Mouse (Mus musculus): ENCODE measurements around the gene Spta1. TPM values are rescaled to one million over a fixed set of nuclear protein-coding genes. Genes with fewer than 3 reads are reported as not detected.

Gene Spta1
- polyA plus RNA-seq, 1 experiment from 2014 or later: 0.38 TPM

GRCm38 (mm10) chr1:174171537-174171936 lies 1.0 kb upstream of the Spta1 start:
- no peak overlapping the region for H3K27ac ChIP-seq
- WGBS: 45% methylated on average over 2 of the region's 2 CpGs
- ATAC-seq (ENCODE audit: insufficient number of reproducible peaks, insufficient read depth, low FRiP score, low TSS enrichment, low read depth): no peak
- H3K4me2 ChIP-seq: no peak overlapping the region
- H3K4me1 ChIP-seq: no peaks in the 10 kb centered on the region
- no peaks in the 10 kb centered on the region for H3K27me3 ChIP-seq
- no peak overlapping the region for H3K9ac ChIP-seq
- H3K36me3 ChIP-seq: no peaks in the 10 kb centered on the region
- H3K4me3 ChIP-seq: no peak overlapping the region
- no peaks in the 10 kb centered on the region for H3K9me3 ChIP-seq

GRCm38 (mm10) chr1:174204699-174205098 lies 32.1 kb downstream of the Spta1 start:
- WGBS: 69% methylated on average over 7 of the region's 7 CpGs
- no peaks in the 10 kb centered on the region for H3K4me1 ChIP-seq

GRCm38 (mm10) chr1:174212286-174212685 lies 39.7 kb downstream of the Spta1 start:
- Histone ChIP-seq H3K27me3 (no peaks in the 10 kb centered on the region), H3K4me3 (no peak overlapping the region), H3K9me3 (no peaks in the 10 kb centered on the region), H3K27ac (no peak overlapping the region), H3K4me2 (no peak overlapping the region), H3K4me1 (no peaks in the 10 kb centered on the region), H3K36me3 (no peaks in the 10 kb centered on the region), H3K9ac (no peak overlapping the region)
- WGBS: 85% methylated on average over 5 of the region's 5 CpGs
- no peak for ATAC-seq (ENCODE audit: insufficient number of reproducible peaks, insufficient read depth, low FRiP score, low TSS enrichment, low read depth)

More at GRCm38 (mm10) chr1:174204699-174205098, 32.1 kb downstream of the Spta1 start:
- Histone ChIP-seq H3K4me3 (no peak overlapping the region), H3K27ac (no peak overlapping the region), H3K27me3 (no peaks in the 10 kb centered on the region), H3K36me3 (no peaks in the 10 kb centered on the region), H3K9me3 (no peaks in the 10 kb centered on the region), H3K4me2 (no peak overlapping the region), H3K9ac (no peak overlapping the region)
- no peak for ATAC-seq (ENCODE audit: insufficient number of reproducible peaks, insufficient read depth, low FRiP score, low TSS enrichment, low read depth)

GRCm38 (mm10) chr1:174215270-174216038 lies 42.9 kb downstream of the Spta1 start:
- 56% methylated on average over 8 of the region's 8 CpGs for WGBS
- no peak overlapping the region for H3K4me3 ChIP-seq
- H3K27ac ChIP-seq: no peak overlapping the region
- no peak for ATAC-seq (ENCODE audit: insufficient number of reproducible peaks, insufficient read depth, low FRiP score, low TSS enrichment, low read depth)
- no peak overlapping the region for H3K4me2 ChIP-seq
- no peaks in the 10 kb centered on the region for H3K4me1 ChIP-seq
- H3K9me3 ChIP-seq: no peaks in the 10 kb centered on the region
- H3K9ac ChIP-seq: no peak overlapping the region
- no peaks in the 10 kb centered on the region for H3K27me3 ChIP-seq
- no peaks in the 10 kb centered on the region for H3K36me3 ChIP-seq

DNA sequence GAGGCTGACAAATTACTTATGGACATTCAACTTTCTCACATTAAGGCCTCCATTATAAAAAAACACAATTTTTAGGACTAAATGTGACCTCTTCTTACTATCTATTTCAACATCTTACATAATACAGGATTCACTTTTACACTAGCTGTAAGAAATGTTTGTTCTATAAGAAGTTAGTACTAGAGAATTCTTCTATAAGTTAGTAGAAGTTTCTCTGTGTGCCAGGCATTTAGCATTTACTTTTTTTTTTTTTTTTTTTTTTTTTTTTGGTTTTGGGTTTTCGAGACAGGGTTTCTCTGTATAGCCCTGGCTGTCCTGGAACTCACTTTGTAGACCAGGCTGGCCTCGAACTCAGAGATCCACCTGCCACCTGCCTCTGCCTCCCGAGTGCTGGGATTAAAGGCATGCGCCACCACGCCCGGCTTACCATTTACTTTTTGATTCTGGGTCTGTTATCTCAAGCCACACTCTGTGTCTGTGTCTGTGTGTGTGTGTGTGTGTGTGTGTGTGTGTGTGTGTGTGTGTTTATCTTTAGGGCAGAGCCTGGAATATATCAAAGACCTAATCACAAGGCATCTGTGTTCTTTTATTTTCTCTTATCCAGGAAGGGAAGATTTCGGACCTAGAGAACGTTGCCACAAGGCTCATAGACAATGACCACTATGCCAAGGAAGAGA lies 44.1 kb downstream of the Spta1 start:
- 81% methylated on average over 8 of the region's 8 CpGs for WGBS
- no peaks in the 10 kb centered on the region for H3K27me3 ChIP-seq
- H3K4me3 ChIP-seq: no peak overlapping the region
- H3K27ac ChIP-seq: no peak overlapping the region
- no peaks in the 10 kb centered on the region for H3K4me1 ChIP-seq
- H3K9ac ChIP-seq: no peak overlapping the region
- no peak for ATAC-seq (ENCODE audit: insufficient number of reproducible peaks, insufficient read depth, low FRiP score, low TSS enrichment, low read depth)
- H3K4me2 ChIP-seq: no peak overlapping the region
- H3K36me3 ChIP-seq: no peaks in the 10 kb centered on the region
- no peaks in the 10 kb centered on the region for H3K9me3 ChIP-seq

- Histone ChIP-seq H3K27ac (no peak overlapping the region), H3K9me3 (no peaks in the 10 kb centered on the region), H3K4me1 (no peaks in the 10 kb centered on the region), H3K4me3 (no peak overlapping the region), H3K27me3 (no peaks in the 10 kb centered on the region), H3K36me3 (no peaks in the 10 kb centered on the region), H3K9ac (no peak overlapping the region), H3K4me2 (no peak overlapping the region)
- 85% methylated on average over 4 of the region's 4 CpGs for WGBS
- ATAC-seq (ENCODE audit: insufficient number of reproducible peaks, insufficient read depth, low FRiP score, low TSS enrichment, low read depth): no peak
Observed at GRCm38 (mm10) chr1:174239916-174240315, 67.3 kb downstream of the Spta1 start.

- H3K4me1 ChIP-seq: no peaks in the 10 kb centered on the region
- WGBS: 83% methylated on average over 2 of the region's 2 CpGs
- no peak overlapping the region for H3K27ac ChIP-seq
- no peak overlapping the region for H3K4me2 ChIP-seq
- no peak overlapping the region for H3K4me3 ChIP-seq
- no peaks in the 10 kb centered on the region for H3K9me3 ChIP-seq
- H3K9ac ChIP-seq: no peak overlapping the region
- no peaks in the 10 kb centered on the region for H3K36me3 ChIP-seq
- H3K27me3 ChIP-seq: no peaks in the 10 kb centered on the region
- ATAC-seq (ENCODE audit: insufficient number of reproducible peaks, insufficient read depth, low FRiP score, low TSS enrichment, low read depth): no peak
Observed at GRCm38 (mm10) chr1:174244621-174245020, 72.0 kb downstream of the Spta1 start.

- no peaks in the 10 kb centered on the region for H3K9me3 ChIP-seq
- H3K36me3 ChIP-seq: no peaks in the 10 kb centered on the region
- no peaks in the 10 kb centered on the region for H3K27me3 ChIP-seq
- H3K4me1 ChIP-seq: no peaks in the 10 kb centered on the region
- no peak for ATAC-seq (ENCODE audit: insufficient number of reproducible peaks, insufficient read depth, low FRiP score, low TSS enrichment, low read depth)
- WGBS: 85% methylated on average over 1 of the region's 1 CpGs
- H3K4me3 ChIP-seq: no peak overlapping the region
- H3K4me2 ChIP-seq: no peak overlapping the region
- no peak overlapping the region for H3K9ac ChIP-seq
- no peak overlapping the region for H3K27ac ChIP-seq
Observed at GRCm38 (mm10) chr1:174246080-174246479, 73.5 kb downstream of the Spta1 start.

- H3K27ac ChIP-seq: no peak overlapping the region
- H3K27me3 ChIP-seq: no peaks in the 10 kb centered on the region
- ATAC-seq (ENCODE audit: insufficient number of reproducible peaks, insufficient read depth, low FRiP score, low TSS enrichment, low read depth): no peak
- H3K36me3 ChIP-seq: no peaks in the 10 kb centered on the region
- H3K4me1 ChIP-seq: no peaks in the 10 kb centered on the region
- no peak overlapping the region for H3K4me2 ChIP-seq
- no peak overlapping the region for H3K9ac ChIP-seq
- H3K4me3 ChIP-seq: no peak overlapping the region
- H3K9me3 ChIP-seq: no peaks in the 10 kb centered on the region
- WGBS: 88% methylated on average over 6 of the region's 6 CpGs
Observed at GRCm38 (mm10) chr1:174247170-174247569, 74.6 kb downstream of the Spta1 start.

GRCm38 (mm10) chr1:174250376-174250775 lies 77.8 kb downstream of the Spta1 start:
- Histone ChIP-seq H3K27me3 (no peaks in the 10 kb centered on the region), H3K4me3 (no peak overlapping the region), H3K9ac (no peak overlapping the region), H3K27ac (no peak overlapping the region), H3K4me1 (no peaks in the 10 kb centered on the region), H3K36me3 (no peaks in the 10 kb centered on the region), H3K4me2 (no peak overlapping the region), H3K9me3 (no peaks in the 10 kb centered on the region)
- 83% methylated on average over 2 of the region's 2 CpGs for WGBS
- no peak for ATAC-seq (ENCODE audit: insufficient number of reproducible peaks, insufficient read depth, low FRiP score, low TSS enrichment, low read depth)

GRCm38 (mm10) chr1:174251961-174252360 lies 79.4 kb downstream of the Spta1 start, which contains the start of gene Olfr419:
TSS of gene Olfr419 (minus strand) at chr1:174252061.
- ATAC-seq (ENCODE audit: insufficient number of reproducible peaks, insufficient read depth, low FRiP score, low TSS enrichment, low read depth): no peak
- H3K36me3 ChIP-seq: no peaks in the 10 kb centered on the region
- H3K9ac ChIP-seq: no peak within 1 kb of the TSS
- H3K27ac ChIP-seq: no peak within 1 kb of the TSS
- H3K4me2 ChIP-seq: no peak within 1 kb of the TSS
- H3K27me3 ChIP-seq: no peaks in the 10 kb centered on the region
- H3K4me3 ChIP-seq: no peak within 1 kb of the TSS
- H3K9me3 ChIP-seq: no peaks in the 10 kb centered on the region
- no peaks in the 10 kb centered on the region for H3K4me1 ChIP-seq
- WGBS: 78% methylated on average over 3 of the region's 3 CpGs

DNA sequence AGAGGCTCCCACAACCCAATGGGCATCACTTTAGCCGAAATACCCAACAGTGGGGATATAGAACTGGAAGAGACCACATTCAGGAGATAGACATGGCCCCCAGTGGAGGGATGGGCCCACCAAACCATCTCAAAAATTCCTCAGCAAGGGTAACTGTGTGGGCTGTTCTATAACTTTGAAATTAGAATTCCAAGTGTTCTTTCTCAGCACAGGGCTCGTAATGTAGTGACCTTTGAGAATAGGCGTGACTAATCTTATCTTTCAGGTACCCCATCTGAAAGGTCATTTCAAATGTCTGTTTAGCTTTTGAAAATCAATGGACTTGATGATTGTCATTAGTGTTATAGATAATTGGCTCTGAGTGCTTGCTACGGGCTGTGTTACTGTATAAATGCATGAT lies 95.2 kb downstream of the Spta1 start:
- ATAC-seq (ENCODE audit: insufficient number of reproducible peaks, insufficient read depth, low FRiP score, low TSS enrichment, low read depth): no peak
- Histone ChIP-seq H3K4me2 (no peak overlapping the region), H3K4me3 (no peak overlapping the region), H3K9ac (no peak overlapping the region), H3K27ac (no peak overlapping the region), H3K4me1 (no peaks in the 10 kb centered on the region), H3K27me3 (no peaks in the 10 kb centered on the region), H3K36me3 (no peaks in the 10 kb centered on the region), H3K9me3 (no peaks in the 10 kb centered on the region)
- 80% methylated on average over 4 of the region's 4 CpGs for WGBS
